23 mouse cellular contexts compared by ENCODE assay signal in genomic region chr6:99656088-99656487, GRCm38 (mm10). TPM values are rescaled to one million over a fixed set of nuclear protein-coding genes. Genes with fewer than 3 reads are reported as not detected.
DNase-seq lines count a peak whose midpoint lies in the region; ATAC-seq and TF ChIP-seq lines count a peak whose summit lies in the region.
"Had no signal": no experiment of that assay in that cellular context is flagged by ENCODE, and none has a peak within 500 bp of the region (broad histone marks: within the 10 kb centered on the region; RNA-seq: fewer than 3 reads in every experiment).

No protein-coding gene starts in this region.

- H3K27ac ChIP-seq in liver, embryonic 11.5 days (ENCODE audit: low read depth, low read length): no peak overlapping the region
- no peak overlapping the region for H3K27ac ChIP-seq in CH12.LX (ENCODE audit: insufficient read depth, low read depth)
- H3K27ac ChIP-seq in brown adipose tissue, adult 24 weeks (replicated peaks; ENCODE audit: low read depth, low read length): peak overlapping the region; percentile 19
- no peak overlapping the region; the same call in 1 of the 2 replicates for H3K27ac ChIP-seq in liver, postnatal 0 days (ENCODE audit: low read depth)
- no peak overlapping the region for H3K27ac ChIP-seq in forebrain, postnatal 0 days (ENCODE audit: low read depth, low read length)
- H3K27ac ChIP-seq in hindbrain, embryonic 11.5 days (ENCODE audit: low read depth, low read length): no peak overlapping the region
- H3K27ac ChIP-seq: embryonic facial prominence, embryonic 15.5 days; forebrain, embryonic 10.5 days; forebrain, embryonic 15.5 days; hindbrain, embryonic 13.5 days; hindbrain, postnatal 0 days; intestine, embryonic 15.5 days had no signal

- no peaks in the 10 kb centered on the region; the same call in 1 of the 2 replicates for H3K4me1 ChIP-seq in liver, embryonic 11.5 days (replicated peaks; ENCODE audit: control insufficient read depth, insufficient read depth, low read length)
- peaks cover 7 to 58% of the 10 kb centered on the region in 2 experiments; a peak in 3 of 4 replicates for H3K4me1 ChIP-seq in CH12.LX (ENCODE audit: control insufficient read depth in 1 of 2, insufficient read depth in 2 of 2)
- H3K4me1 ChIP-seq in brown adipose tissue, adult 24 weeks (ENCODE audit: control insufficient read depth, insufficient read depth, insufficient read length, low read length): peaks cover 27% of the 10 kb centered on the region
- no peaks in the 10 kb centered on the region; the same call in 1 of the 2 replicates for H3K4me1 ChIP-seq in liver, postnatal 0 days (ENCODE audit: insufficient read depth)
- H3K4me1 ChIP-seq in forebrain, postnatal 0 days (ENCODE audit: insufficient read depth): no peaks in the 10 kb centered on the region
- H3K4me1 ChIP-seq in hindbrain, embryonic 11.5 days (replicated peaks; ENCODE audit: control insufficient read depth, insufficient read depth, low read length): no peaks in the 10 kb centered on the region
- H3K4me1 ChIP-seq: forebrain, embryonic 15.5 days; intestine, embryonic 15.5 days had no signal

- no peak overlapping the region for H3K4me3 ChIP-seq in liver, embryonic 11.5 days (ENCODE audit: low read depth, low read length)
- H3K4me3 ChIP-seq in CH12.LX (replicated peaks in 1 of 3; ENCODE audit: low read depth in 2 of 3, low read length in 2 of 3, poor library complexity in 1 of 3): peak overlapping the region; percentile 43 to 63 (median 51)
- H3K4me3 ChIP-seq in brown adipose tissue, adult 24 weeks (ENCODE audit: insufficient read depth, low read depth, low read length): no peak overlapping the region
- H3K4me3 ChIP-seq in liver, postnatal 0 days (ENCODE audit: low read depth, low read length): no peak overlapping the region
- no peak overlapping the region for H3K4me3 ChIP-seq in forebrain, postnatal 0 days (ENCODE audit: low read depth, low read length)
- no peak overlapping the region for H3K4me3 ChIP-seq in hindbrain, embryonic 11.5 days (ENCODE audit: low read depth, low read length)
- H3K4me3 ChIP-seq: embryonic facial prominence, embryonic 15.5 days; erythroblast, embryonic 14.5 days; forebrain, embryonic 10.5 days; forebrain, embryonic 15.5 days; heart, embryonic 12.5 days; hindbrain, embryonic 13.5 days; intestine, embryonic 15.5 days had no signal

- dilution Hi-C loops in CH12.LX (cut with MboI; ENCODE audit: extremely low pct_ligation_motif_present, extremely low pct_unique_long_range_greater_than_20kb, low sequenced_read_pairs): no loop called here

- WGBS in liver, embryonic 11.5 days: 87% methylated on average over 2 of the region's 2 CpGs
- 66% methylated on average over 2 of the region's 2 CpGs for WGBS in liver, postnatal 0 days (ENCODE audit: insufficient replicate concordance)
- WGBS in forebrain, postnatal 0 days: 95% methylated on average over 2 of the region's 2 CpGs
- 87% methylated on average over 2 of the region's 2 CpGs for WGBS in hindbrain, embryonic 11.5 days

- TF ChIP-seq POLR2A in CH12.LX (IDR thresholded peaks at IDR 0.05; ENCODE audit: low read depth, low read length): no peak

- ATAC-seq in liver, embryonic 11.5 days (replicated peaks; ENCODE audit: low FRiP score): no peak
- ATAC-seq in liver, postnatal 0 days: peak; percentile 41
- no peak for ATAC-seq in forebrain, postnatal 0 days
- ATAC-seq in hindbrain, embryonic 11.5 days (ENCODE audit: low FRiP score): no peak
- ATAC-seq: forebrain, embryonic 15.5 days; hindbrain, postnatal 0 days; intestine, embryonic 15.5 days had no signal

- no peaks in the 10 kb centered on the region for H3K36me3 ChIP-seq in liver, embryonic 11.5 days (ENCODE audit: control insufficient read depth, insufficient read depth, low read length)
- H3K36me3 ChIP-seq in CH12.LX (replicated peaks in 1 of 2; ENCODE audit: control insufficient read depth in 1 of 2, insufficient read depth in 1 of 2, low read length in 1 of 2): peaks cover 0 to 31% of the 10 kb centered on the region in 2 experiments
- H3K36me3 ChIP-seq in liver, postnatal 0 days (replicated peaks; ENCODE audit: insufficient read depth, low read length): no peaks in the 10 kb centered on the region
- H3K36me3 ChIP-seq in forebrain, postnatal 0 days (ENCODE audit: insufficient read depth): no peaks in the 10 kb centered on the region
- no peaks in the 10 kb centered on the region for H3K36me3 ChIP-seq in hindbrain, embryonic 11.5 days (ENCODE audit: control insufficient read depth, insufficient read depth, low read length)
- H3K36me3 ChIP-seq: embryonic facial prominence, embryonic 15.5 days; forebrain, embryonic 10.5 days; forebrain, embryonic 15.5 days; heart, embryonic 12.5 days; hindbrain, embryonic 13.5 days; intestine, embryonic 15.5 days had no signal

- no peak for TF ChIP-seq RAD21 in CH12.LX (IDR thresholded peaks at IDR 0.05; ENCODE audit: low read depth, low read length)

- in situ Hi-C loops in CH12.LX (cut with MboI; ENCODE audit: low pct_ligation_motif_present, low pct_unique_long_range_greater_than_20kb, low sequenced_read_pairs): loop anchor here (25.0 kb wide), 1 partner anchor 131 kb away; no protein-coding TSS in a partner anchor

- H3K79me2 ChIP-seq in CH12.LX (replicated peaks; ENCODE audit: control insufficient read depth, extremely low read depth, insufficient read depth, poor library complexity, severe bottlenecking): no peaks in the 10 kb centered on the region; the same call in 1 of the 2 replicates

- no peak for TF ChIP-seq EP300 in CH12.LX (IDR thresholded peaks at IDR 0.05; ENCODE audit: low read length)
- no peak for TF ChIP-seq EP300 in liver, postnatal 0 days (IDR thresholded peaks at IDR 0.05; ENCODE audit: low read depth)

- H3K4me2 ChIP-seq in liver, embryonic 11.5 days: peak overlapping the region; percentile 1; the same call in 1 of the 2 replicates
- H3K4me2 ChIP-seq in CH12.LX (ENCODE audit: insufficient read depth, low read depth, poor library complexity, severe bottlenecking): peak overlapping the region; percentile 72
- peak overlapping the region; percentile 54 for H3K4me2 ChIP-seq in liver, postnatal 0 days (ENCODE audit: low read depth, low read length)
- H3K4me2 ChIP-seq in forebrain, postnatal 0 days (ENCODE audit: low read depth): no peak overlapping the region
- no peak overlapping the region for H3K4me2 ChIP-seq in hindbrain, embryonic 11.5 days (replicated peaks; ENCODE audit: low read depth, low read length)
- H3K4me2 ChIP-seq: embryonic facial prominence, embryonic 15.5 days; forebrain, embryonic 15.5 days; heart, embryonic 12.5 days; hindbrain, embryonic 13.5 days; intestine, embryonic 15.5 days had no signal

- H3K27me3 ChIP-seq in liver, embryonic 11.5 days (replicated peaks; ENCODE audit: control insufficient read depth, insufficient read depth, low read length): no peaks in the 10 kb centered on the region
- H3K27me3 ChIP-seq in CH12.LX (replicated peaks): no peaks in the 10 kb centered on the region
- H3K27me3 ChIP-seq in liver, postnatal 0 days (ENCODE audit: insufficient read depth, low read length): no peaks in the 10 kb centered on the region
- no peaks in the 10 kb centered on the region for H3K27me3 ChIP-seq in forebrain, postnatal 0 days (ENCODE audit: insufficient read depth, low read length)
- no peaks in the 10 kb centered on the region for H3K27me3 ChIP-seq in hindbrain, embryonic 11.5 days (ENCODE audit: control insufficient read depth, insufficient read depth, low read length)
- H3K27me3 ChIP-seq: embryonic facial prominence, embryonic 15.5 days; forebrain, embryonic 15.5 days; intestine, embryonic 15.5 days had no signal

- TF ChIP-seq CTCF in CH12.LX (conservative IDR thresholded peaks at IDR 0.05 in 1 of 2, IDR thresholded peaks at IDR 0.05 in 1 of 2; ENCODE audit: low read depth in 2 of 2, low read length in 2 of 2): no peak
- no peak for TF ChIP-seq CTCF in liver, postnatal 0 days (IDR thresholded peaks at IDR 0.05; ENCODE audit: low read depth)
- no peak for TF ChIP-seq CTCF in forebrain, postnatal 0 days (IDR thresholded peaks at IDR 0.05; ENCODE audit: low read depth)

- no peak overlapping the region for H3K9ac ChIP-seq in liver, embryonic 11.5 days (ENCODE audit: low read depth, low read length)
- peak overlapping the region; percentile 19; the same call in 1 of the 2 replicates for H3K9ac ChIP-seq in CH12.LX (ENCODE audit: insufficient read depth, low read depth)
- H3K9ac ChIP-seq in liver, postnatal 0 days (replicated peaks): no peak overlapping the region
- H3K9ac ChIP-seq in forebrain, postnatal 0 days: no peak overlapping the region
- H3K9ac ChIP-seq in hindbrain, embryonic 11.5 days (ENCODE audit: low read depth, low read length): no peak overlapping the region
- H3K9ac ChIP-seq: embryonic facial prominence, embryonic 15.5 days; forebrain, embryonic 15.5 days; heart, embryonic 12.5 days; hindbrain, embryonic 13.5 days; intestine, embryonic 15.5 days had no signal

- DNase-seq in liver, embryonic 11.5 days (ENCODE audit: low spot score): no peak
- no peak for DNase-seq in liver
- no peak for DNase-seq in CH12.LX (ENCODE audit: extremely low read depth)
- no peak for DNase-seq in liver, postnatal 0 days
- DNase-seq in forebrain, postnatal 0 days: no peak
- no peak for DNase-seq in hindbrain, embryonic 11.5 days (ENCODE audit: low spot score)
- DNase-seq in cerebellum, adult 11 months: no peak
- DNase-seq: adrenal gland, adult 8-10 months; cerebellum, adult 8-10 months; cerebellum, postnatal 14 days; embryo, embryonic 11 days; gastrocnemius, postnatal 14 days; heart, postnatal 4 days had no signal

- H3K9me3 ChIP-seq in liver, embryonic 11.5 days (ENCODE audit: control insufficient read depth, low read length): no peaks in the 10 kb centered on the region
- no peaks in the 10 kb centered on the region for H3K9me3 ChIP-seq in CH12.LX (replicated peaks; ENCODE audit: low read length)
- H3K9me3 ChIP-seq in liver, postnatal 0 days (ENCODE audit: low read length): no peaks in the 10 kb centered on the region
- no peaks in the 10 kb centered on the region for H3K9me3 ChIP-seq in forebrain, postnatal 0 days (ENCODE audit: low read length)
- no peaks in the 10 kb centered on the region for H3K9me3 ChIP-seq in hindbrain, embryonic 11.5 days (ENCODE audit: control insufficient read depth, low read length)
- H3K9me3 ChIP-seq: embryonic facial prominence, embryonic 15.5 days; forebrain, embryonic 10.5 days; forebrain, embryonic 15.5 days; heart, embryonic 12.5 days; hindbrain, embryonic 13.5 days; intestine, embryonic 15.5 days had no signal

RNA-seq across cellular contexts. Expression of gene Eif4e3, which starts 10.5 kb away (rescaled TPM):
- 4.1 and 4.5 TPM in 2 replicates for polyA plus RNA-seq in liver, embryonic 11.5 days (2014; fragmentation: Nextera tagmentation; extraction: Ambion mirVana)
- total RNA-seq in CH12.LX (2012; rRNA removed) (6.4 and 9.8 TPM in 2 replicates), CH12.LX (2014; rRNA removed) (10.1 and 11.8 TPM in 2 replicates)
- polyA plus RNA-seq in CH12.LX (2012; ENCODE audit: insufficient read length, low read depth): 16.2 and 16.3 TPM in 2 replicates
- polyA plus RNA-seq in brown adipose tissue, adult 24 weeks (2012; ENCODE audit: insufficient read depth, insufficient read length, missing spikeins): 113 and 125 TPM in 2 replicates
- polyA plus RNA-seq in liver, postnatal 0 days (2015; fragmentation: Nextera tagmentation; extraction: Ambion mirVana): 3.8 and 4.3 TPM in 2 replicates
- 12.9 and 13.3 TPM in 2 replicates for total RNA-seq in forebrain, postnatal 0 days (2014; rRNA removed)
- polyA plus RNA-seq in forebrain, postnatal 0 days (2015; fragmentation: Nextera tagmentation; extraction: Ambion mirVana): 4.7 and 6.0 TPM in 2 replicates
- 15.1 and 16.3 TPM in 2 replicates for polyA plus RNA-seq in hindbrain, embryonic 11.5 days (2014; fragmentation: Nextera tagmentation; extraction: Ambion mirVana)
- polyA plus RNA-seq: erythroblast, embryonic 14.5 days had no signal

RNA-seq across cellular contexts. Expression of gene Gm20696, which starts 10.5 kb away (rescaled TPM):
- 2.0 and 2.4 TPM in 2 replicates for polyA plus RNA-seq in liver, embryonic 11.5 days (2014; fragmentation: Nextera tagmentation; extraction: Ambion mirVana)
- total RNA-seq in CH12.LX (2012; rRNA removed) (0.29 and 0.59 TPM in 2 replicates), CH12.LX (2014; rRNA removed) (not detected in 2 replicates)
- not detected in 2 replicates for polyA plus RNA-seq in CH12.LX (2012; ENCODE audit: insufficient read length, low read depth)
- polyA plus RNA-seq in brown adipose tissue, adult 24 weeks (2012; ENCODE audit: insufficient read depth, insufficient read length, missing spikeins): not detected in 2 replicates
- polyA plus RNA-seq in liver, postnatal 0 days (2015; fragmentation: Nextera tagmentation; extraction: Ambion mirVana): 0.86 and 1.2 TPM in 2 replicates
- 2.2 and 3.0 TPM in 2 replicates for total RNA-seq in forebrain, postnatal 0 days (2014; rRNA removed)
- 1.5 and 2.6 TPM in 2 replicates for polyA plus RNA-seq in forebrain, postnatal 0 days (2015; fragmentation: Nextera tagmentation; extraction: Ambion mirVana)
- polyA plus RNA-seq in hindbrain, embryonic 11.5 days (2014; fragmentation: Nextera tagmentation; extraction: Ambion mirVana): 3.2 and 6.0 TPM in 2 replicates
- polyA plus RNA-seq: erythroblast, embryonic 14.5 days had no signal

RNA-seq across cellular contexts. Expression of gene Gpr27, which starts 36.4 kb away (rescaled TPM):
- polyA plus RNA-seq in liver, embryonic 11.5 days (2014; fragmentation: Nextera tagmentation; extraction: Ambion mirVana): 0.53 and 0.55 TPM in 2 replicates
- total RNA-seq in CH12.LX (2012; rRNA removed) (not detected in 2 replicates), CH12.LX (2014; rRNA removed) (not detected in 2 replicates)
- not detected in 2 replicates for polyA plus RNA-seq in CH12.LX (2012; ENCODE audit: insufficient read length, low read depth)
- polyA plus RNA-seq in brown adipose tissue, adult 24 weeks (2012; ENCODE audit: insufficient read depth, insufficient read length, missing spikeins): 0.44 and 0.63 TPM in 2 replicates
- 0.17 and 0.18 TPM in 2 replicates for polyA plus RNA-seq in liver, postnatal 0 days (2015; fragmentation: Nextera tagmentation; extraction: Ambion mirVana)
- total RNA-seq in forebrain, postnatal 0 days (2014; rRNA removed): 123 and 127 TPM in 2 replicates
- 30.7 and 38.5 TPM in 2 replicates for polyA plus RNA-seq in forebrain, postnatal 0 days (2015; fragmentation: Nextera tagmentation; extraction: Ambion mirVana)
- polyA plus RNA-seq in hindbrain, embryonic 11.5 days (2014; fragmentation: Nextera tagmentation; extraction: Ambion mirVana): 2.5 and 3.7 TPM in 2 replicates
- total RNA-seq: common myeloid progenitor, adult 5-6 weeks had no signal
- polyA plus RNA-seq: erythroblast, embryonic 14.5 days had no signal

Comparison
In these comparisons a context has a peak if more than half of its experiments do, and no peak if none do; other contexts are left out.
1. H3K4me2 ChIP-seq: peak in liver, embryonic 11.5 days (single experiment), CH12.LX (single experiment) and liver, postnatal 0 days (single experiment); none in forebrain, postnatal 0 days (single experiment) and hindbrain, embryonic 11.5 days (single experiment).
2. H3K4me3 ChIP-seq: peak in CH12.LX (3 of 3); none in liver, embryonic 11.5 days (single experiment), brown adipose tissue, adult 24 weeks (single experiment), liver, postnatal 0 days (single experiment), forebrain, postnatal 0 days (single experiment) and hindbrain, embryonic 11.5 days (single experiment).